Mouse (Mus musculus): ENCODE data around the gene Slc43a3.

DNA sequence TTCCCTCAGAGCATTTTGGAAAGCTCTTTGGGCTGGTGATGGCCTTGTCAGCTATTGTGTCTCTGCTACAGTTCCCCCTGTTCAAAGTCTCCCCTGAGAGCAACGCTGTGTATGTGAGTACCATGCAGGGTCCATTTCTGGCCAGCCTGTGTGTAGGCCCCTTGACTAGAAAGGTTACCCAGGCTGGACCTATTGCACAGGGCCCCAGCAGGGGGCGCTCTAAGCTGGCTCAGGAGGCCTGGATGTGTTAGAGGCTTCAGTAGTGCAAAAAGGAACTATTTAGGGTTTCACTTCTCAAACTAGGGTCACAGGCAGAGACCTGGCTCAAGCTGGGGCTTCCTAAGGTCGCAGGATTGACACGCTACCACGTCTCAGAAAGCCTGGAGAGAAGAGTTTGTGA is 19.9 kb downstream of the Slc43a3 start:
- no peak for TF ChIP-seq GATA1 (IDR thresholded peaks at IDR 0.05; ENCODE audit: low read length)
- TF ChIP-seq TAL1 (IDR thresholded peaks at IDR 0.05; ENCODE audit: low read length): no peak
